Mouse (Mus musculus) lung, adult 2 months (tissue): ENCODE results near the gene Gpr55. TPM values are rescaled to one million over a fixed set of nuclear protein-coding genes. Genes with fewer than 3 reads are reported as not detected.

ENCODE experiments used
- DNase-seq: peaks from one replicate; pipeline ENCODE4 v3.0.0; 2022
- H3K4me1 ChIP-seq: fragments of 200-500 bp; 2 replicates; pipeline ENCODE4 v1.6.1; 2011; ENCODE audit warnings: low read length; ENCODE audit not compliant: control insufficient read depth, insufficient read depth
- H3K4me3 ChIP-seq: fragments of 200-500 bp; replicated peaks from 2 replicates; pipeline ENCODE3; 2011; ENCODE audit warnings: low read depth, mild to moderate bottlenecking, control low read depth, low read length; ENCODE audit errors: extremely low read depth
- CTCF ChIP-seq: fragments of 200-500 bp; IDR thresholded peaks from 2 replicates; pipeline ENCODE4 v1.5.1; 2011; ENCODE audit warnings: mild to moderate bottlenecking, low read length, control low read depth; ENCODE audit not compliant: insufficient read depth
- POLR2A ChIP-seq: fragments of 200-500 bp; IDR thresholded peaks from 2 replicates; pipeline ENCODE4 v1.6.1; 2011; ENCODE audit warnings: low read depth, mild to moderate bottlenecking, control low read depth, low read length, borderline replicate concordance; ENCODE audit errors: extremely low read depth
- WGBS: fragments of 180-500 bp; shearing (Covaris S2); methylation state at CpG from one replicate; pipeline ENCODE4 v1.1.7; 2018; 5-methylcytosine and 5-hydroxymethylcytosine counted together
- polyA plus RNA-seq: library from polyadenylated mRNA; depleted of rRNA; stranded (reverse); fragments of >200 nt; gene quantifications from 2 replicates; pipeline ENCODE4 v1.2.3, GENCODE M21; 2012

Gpr55 gene
- polyA plus RNA-seq, 1 experiment, result 0.49 TPM

DNA sequence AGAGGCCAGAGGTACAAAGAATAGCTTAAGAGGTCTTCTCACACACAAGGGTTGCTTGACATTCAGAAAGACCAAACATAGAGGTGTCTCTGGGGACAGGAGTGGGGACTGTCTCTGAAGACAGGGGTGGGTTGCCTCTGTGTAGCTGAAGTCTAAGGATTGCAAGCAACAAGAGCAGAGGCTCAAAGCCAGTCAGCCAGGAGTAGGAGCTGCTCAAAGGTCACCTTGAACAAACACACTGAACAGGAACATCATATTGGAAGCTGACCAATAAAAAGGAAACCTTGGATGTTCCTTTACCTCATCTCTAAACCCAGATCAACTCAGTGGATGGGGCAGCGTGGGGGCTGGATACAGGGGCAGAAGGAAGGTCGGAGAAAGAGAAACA, 924 bp downstream of the Gpr55 start:
- 64% methylated on average over 2 of the region's 2 CpGs for WGBS
- H3K4me3 ChIP-seq, result no peak overlapping the region
- no peaks in the 10 kb centered on the region for H3K4me1 ChIP-seq
- no peak for TF ChIP-seq POLR2A
- no peak for TF ChIP-seq CTCF
- DNase-seq, result no peak

DNA sequence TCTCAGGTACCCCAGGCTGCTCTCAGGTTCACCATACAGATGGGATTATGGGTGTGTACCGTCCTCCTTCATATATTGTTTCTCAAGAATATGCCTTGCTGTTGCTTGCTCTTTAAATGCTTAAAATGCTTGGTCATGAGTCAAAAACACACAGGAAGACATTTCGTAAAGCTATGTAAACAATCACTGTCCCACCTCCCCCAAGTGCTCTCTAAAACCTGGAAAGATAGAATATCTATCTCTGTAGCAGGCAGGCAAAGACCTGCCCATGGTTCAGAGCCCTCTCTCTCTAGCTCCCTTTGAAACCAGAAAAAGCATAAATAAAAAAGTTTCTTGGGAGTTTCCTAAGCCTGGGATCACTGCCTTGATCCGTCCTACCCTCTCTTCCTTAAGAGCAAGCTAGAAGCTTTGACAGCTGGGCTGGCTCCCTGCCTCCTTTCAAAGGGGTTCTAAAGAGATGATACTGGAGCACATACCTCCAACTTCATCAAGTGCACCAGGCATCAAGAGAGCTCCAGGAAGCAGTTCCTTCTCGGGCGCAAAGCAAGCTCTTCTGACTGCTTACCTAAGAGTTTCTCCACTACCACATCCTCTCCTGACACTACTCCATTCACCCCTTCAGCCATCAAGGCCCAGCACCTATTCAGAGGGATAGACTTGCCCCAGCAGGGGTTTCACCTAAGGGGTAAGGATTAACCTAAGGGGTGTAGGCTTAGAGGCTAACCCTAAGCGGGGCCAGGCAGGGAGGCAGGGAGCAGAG, 1.5 kb downstream of the Gpr55 start:
- TF ChIP-seq POLR2A (no peak), CTCF (no peak)
- Histone ChIP-seq H3K4me3 (no peak overlapping the region), H3K4me1 (no peaks in the 10 kb centered on the region)
- 41% methylated on average over 6 of the region's 6 CpGs for WGBS
- DNase-seq, result no peak

DNA sequence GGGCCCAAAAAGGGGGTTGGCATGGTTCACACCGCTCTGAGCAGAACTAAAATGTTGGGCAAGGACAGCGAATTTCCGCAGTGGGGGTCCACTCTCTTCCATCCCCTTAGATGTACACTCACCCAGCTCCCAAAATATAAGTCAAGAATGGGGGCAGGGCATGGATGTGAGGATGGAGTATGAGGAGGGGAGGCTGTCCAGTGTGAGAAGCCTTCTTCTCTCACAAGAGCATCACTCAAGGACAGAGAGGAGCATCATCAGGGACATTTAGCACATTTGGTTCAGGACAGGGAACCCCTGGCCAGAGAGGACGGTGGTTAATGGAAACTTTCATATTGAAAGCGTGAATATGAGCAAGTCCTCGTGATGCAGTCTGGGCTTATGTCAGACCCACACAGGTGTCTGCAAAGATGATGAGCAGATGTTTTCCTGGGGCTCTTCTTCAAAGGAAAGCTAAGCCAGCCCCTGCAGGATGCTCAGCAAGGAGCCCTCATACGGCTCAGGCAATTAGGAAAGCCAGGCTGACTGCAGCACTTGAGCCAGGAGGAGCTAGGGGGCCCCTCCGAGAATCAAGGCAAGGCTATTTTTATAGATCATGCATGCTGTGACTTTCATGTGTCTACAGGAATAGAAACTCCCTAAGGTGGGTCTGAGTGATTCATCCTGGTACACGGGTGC, 2.7 kb downstream of the Gpr55 start:
- Histone ChIP-seq H3K4me3 (no peak overlapping the region), H3K4me1 (no peaks in the 10 kb centered on the region)
- DNase-seq, result no peak
- TF ChIP-seq CTCF, result no peak
- TF ChIP-seq POLR2A, result no peak
- 61% methylated on average over 9 of the region's 9 CpGs for WGBS

DNA sequence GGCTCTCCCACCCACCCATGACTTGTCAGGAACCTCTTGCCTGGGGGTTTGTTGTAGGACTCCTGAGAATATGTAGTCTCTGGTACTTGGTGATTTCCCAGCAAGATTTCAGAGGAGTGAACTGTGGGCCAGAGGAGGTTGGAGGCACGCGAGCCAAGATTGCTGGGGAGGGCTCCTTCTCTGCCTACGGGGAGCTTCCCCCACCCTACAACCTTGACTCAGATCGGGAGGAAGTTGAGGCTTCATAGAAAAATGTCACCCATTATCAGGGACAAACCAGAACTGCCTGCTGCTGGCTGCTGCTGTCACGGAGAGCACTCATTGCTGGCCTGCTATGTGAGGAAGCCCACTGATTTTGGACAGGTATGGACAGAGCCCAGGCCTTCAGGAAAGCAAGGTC, 3.5 kb downstream of the Gpr55 start:
- TF ChIP-seq CTCF, result no peak
- no peak for TF ChIP-seq POLR2A
- Histone ChIP-seq H3K4me3 (no peak overlapping the region), H3K4me1 (no peaks in the 10 kb centered on the region)
- 50% methylated on average over 5 of the region's 5 CpGs for WGBS
- no peak for DNase-seq

DNA sequence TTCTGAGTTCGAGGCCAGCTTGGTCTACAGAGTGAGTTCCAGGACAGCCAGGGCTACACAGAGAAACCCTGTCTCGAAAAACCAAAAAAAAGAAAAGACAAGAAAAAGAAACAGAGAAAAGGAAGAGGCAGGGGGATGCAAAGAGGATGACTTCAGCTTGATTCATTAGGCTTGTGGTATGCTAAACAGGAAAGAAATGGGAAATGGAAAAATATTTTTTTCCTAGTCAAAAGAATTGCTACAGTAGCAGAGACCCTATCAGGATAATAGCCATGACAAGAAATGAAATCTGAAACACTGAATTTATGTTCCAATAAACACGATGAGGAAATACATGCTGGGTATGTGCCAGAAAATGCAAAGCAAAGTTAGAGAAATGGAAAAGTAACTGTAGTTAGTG, 5.7 kb downstream of the Gpr55 start:
- no peak for DNase-seq
- no peak overlapping the region for H3K4me3 ChIP-seq
- 65% methylated on average over 3 of the region's 3 CpGs for WGBS
- no peaks in the 10 kb centered on the region for H3K4me1 ChIP-seq
- no peak for TF ChIP-seq POLR2A
- TF ChIP-seq CTCF, result no peak

DNA sequence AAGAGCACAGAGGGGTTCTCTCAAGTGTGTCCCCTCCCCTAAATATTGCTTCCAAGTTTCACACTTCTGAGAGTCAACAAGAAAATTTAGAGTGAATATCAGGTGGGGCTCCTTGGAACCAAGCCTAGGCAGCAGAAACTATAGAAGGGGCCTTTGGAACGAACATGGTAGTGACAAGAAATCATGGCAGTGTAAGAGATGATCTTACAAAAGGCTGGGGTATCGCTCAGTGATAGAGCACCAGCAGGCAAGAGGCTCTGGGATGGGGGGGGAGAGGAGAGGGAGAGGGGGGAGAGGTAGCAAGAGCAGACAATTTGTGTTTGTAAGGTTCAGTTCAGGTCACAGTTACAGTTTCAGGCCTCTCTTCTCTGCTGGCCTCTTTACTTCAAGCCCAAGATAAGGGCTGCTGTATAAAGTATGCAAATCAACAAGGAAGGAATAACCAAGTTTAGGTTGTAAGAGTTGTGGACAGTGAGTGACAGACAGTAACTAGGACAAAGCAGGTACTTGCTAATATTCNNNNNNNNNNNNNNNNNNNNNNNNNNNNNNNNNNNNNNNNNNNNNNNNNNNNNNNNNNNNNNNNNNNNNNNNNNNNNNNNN, 11.6 kb downstream of the Gpr55 start:
- 86% methylated on average over 2 of the region's 2 CpGs for WGBS

DNA sequence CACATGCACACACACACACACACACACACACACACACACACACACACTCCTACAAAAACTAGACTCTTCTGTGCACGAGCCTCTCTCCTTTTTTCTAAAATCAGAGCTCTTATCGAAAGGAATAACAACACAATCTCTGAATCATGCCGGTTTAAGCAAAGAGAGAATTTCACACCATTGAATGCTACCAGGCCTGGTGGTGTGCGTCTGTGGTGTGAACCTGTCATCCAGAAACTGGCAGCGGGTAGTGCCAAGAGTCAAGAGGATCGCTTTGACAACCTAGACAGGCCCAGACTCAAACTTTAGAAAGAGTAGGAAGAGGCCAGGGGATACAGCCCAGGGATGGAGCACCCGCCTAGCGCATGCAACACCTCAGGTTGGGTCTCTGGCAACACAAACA, 18.5 kb downstream of the Gpr55 start:
- TF ChIP-seq POLR2A (no peak), CTCF (no peak)
- Histone ChIP-seq H3K4me3 (no peak overlapping the region), H3K4me1 (no peaks in the 10 kb centered on the region)
- 70% methylated on average over 8 of the region's 8 CpGs for WGBS
- DNase-seq, result no peak

More for the DNA sequence above, 11.6 kb downstream of the Gpr55 start:
- TF ChIP-seq POLR2A, result no peak
- no peak for TF ChIP-seq CTCF
- no peak overlapping the region for H3K4me3 ChIP-seq
- DNase-seq, result no peak
- no peaks in the 10 kb centered on the region for H3K4me1 ChIP-seq

DNA sequence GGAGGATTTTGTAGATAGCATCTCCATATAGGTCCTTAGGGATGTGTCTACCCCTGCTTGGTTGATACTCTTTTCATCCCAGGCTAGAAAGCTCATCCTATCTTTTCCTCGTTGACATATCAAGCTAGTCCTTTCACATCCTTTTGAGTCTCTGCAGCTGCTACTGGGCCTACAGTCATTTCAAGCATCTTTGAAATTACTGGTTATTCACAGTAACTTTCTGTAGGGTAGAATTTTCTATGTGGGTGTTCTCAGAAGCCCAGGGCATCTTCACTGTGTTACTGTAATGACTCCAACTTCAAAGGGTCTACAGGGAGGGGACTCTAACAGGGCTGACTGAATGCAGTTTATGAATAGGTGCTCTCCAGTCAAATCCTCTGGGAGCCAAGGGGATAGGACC, 23.5 kb downstream of the Gpr55 start:
- H3K4me1 ChIP-seq, result peaks cover 5% of the 10 kb centered on the region
- TF ChIP-seq POLR2A (no peak), CTCF (no peak)
- DNase-seq, result no peak
- H3K4me3 ChIP-seq, result no peak overlapping the region
- 76% methylated on average over 1 of the region's 1 CpGs for WGBS

DNA sequence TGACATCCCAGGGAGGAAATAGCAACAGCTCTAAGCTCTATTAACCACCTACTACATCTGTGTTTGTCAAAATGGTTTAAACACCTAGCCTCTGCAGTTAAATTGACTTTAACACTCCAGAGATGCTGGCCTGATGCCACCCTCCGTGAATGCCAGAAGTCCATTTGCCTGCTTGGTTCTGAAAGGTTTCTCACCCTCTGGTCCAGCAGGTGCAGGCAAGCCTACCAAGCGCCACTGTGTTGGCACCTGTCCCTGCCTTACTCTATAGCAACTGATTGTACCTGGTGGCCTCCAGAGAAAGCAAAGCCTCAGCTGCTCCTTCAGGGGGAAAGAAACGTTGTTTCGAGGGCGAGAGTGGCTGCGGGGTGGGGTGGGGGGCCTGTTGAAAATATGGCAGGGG, 24.5 kb downstream of the Gpr55 start:
- no peak for DNase-seq
- WGBS, result 63% methylated on average over 6 of the region's 6 CpGs
- no peak overlapping the region for H3K4me3 ChIP-seq
- TF ChIP-seq CTCF (no peak), POLR2A (no peak)
- peaks cover 5% of the 10 kb centered on the region for H3K4me1 ChIP-seq
